Mouse (Mus musculus): Measurements from ENCODE around the gene Tma7.

Gene Tma7

GRCm38 (mm10) chr9:109060184-109060897 lies 22.0 kb downstream of the Tma7 start:
- no peak for DNase-seq

GRCm38 (mm10) chr9:109059136-109059903 lies 23.1 kb downstream of the Tma7 start, which contains the start of gene Trex1:
Gene Trex1, minus strand, starts transcription at chr9:109059734.
- peak; percentile 91 for DNase-seq

- no peak for DNase-seq
Measured at GRCm38 (mm10) chr9:109058006-109058765, 24.2 kb downstream of the Tma7 start.

- DNase-seq, result no peak
Measured at GRCm38 (mm10) chr9:109057543-109057942, 24.8 kb downstream of the Tma7 start.

- no peak for DNase-seq
Measured at GRCm38 (mm10) chr9:109056916-109057315, 25.5 kb downstream of the Tma7 start.

GRCm38 (mm10) chr9:109056081-109056690 lies 26.2 kb downstream of the Tma7 start:
- DNase-seq, result no peak

- DNase-seq, result no peak
Measured at GRCm38 (mm10) chr9:109055271-109056030, 26.9 kb downstream of the Tma7 start.

GRCm38 (mm10) chr9:109054712-109055111 lies 27.7 kb downstream of the Tma7 start:
- peak; percentile 64 for DNase-seq

GRCm38 (mm10) chr9:109053851-109054250 lies 28.5 kb downstream of the Tma7 start:
- no peak for DNase-seq

GRCm38 (mm10) chr9:109053366-109053765 lies 29.0 kb downstream of the Tma7 start:
- no peak for DNase-seq

- no peak for DNase-seq
Measured at GRCm38 (mm10) chr9:109052490-109053260, 29.7 kb downstream of the Tma7 start.

- DNase-seq, result no peak
Measured at GRCm38 (mm10) chr9:109051651-109052489, 30.5 kb downstream of the Tma7 start.

- no peak for DNase-seq
Measured at GRCm38 (mm10) chr9:109051011-109051501, 31.3 kb downstream of the Tma7 start.

- DNase-seq, result no peak
Measured at GRCm38 (mm10) chr9:109050674-109050997, 31.8 kb downstream of the Tma7 start.

GRCm38 (mm10) chr9:109049996-109050673 lies 32.3 kb downstream of the Tma7 start:
- DNase-seq, result no peak

GRCm38 (mm10) chr9:109049316-109049715 lies 33.1 kb downstream of the Tma7 start:
- DNase-seq, result no peak

GRCm38 (mm10) chr9:109046306-109046705 lies 36.1 kb downstream of the Tma7 start:
- DNase-seq, result peak; percentile 67

- DNase-seq, result no peak
Measured at GRCm38 (mm10) chr9:109041351-109041750, 41.0 kb downstream of the Tma7 start.

- peak; percentile 46 for DNase-seq
Measured at GRCm38 (mm10) chr9:109040906-109041305, 41.5 kb downstream of the Tma7 start.

- DNase-seq, result no peak
Measured at GRCm38 (mm10) chr9:109040216-109040615, 42.2 kb downstream of the Tma7 start.

Data from lung, postnatal 14 days (tissue).